In the genomic region with DNA sequence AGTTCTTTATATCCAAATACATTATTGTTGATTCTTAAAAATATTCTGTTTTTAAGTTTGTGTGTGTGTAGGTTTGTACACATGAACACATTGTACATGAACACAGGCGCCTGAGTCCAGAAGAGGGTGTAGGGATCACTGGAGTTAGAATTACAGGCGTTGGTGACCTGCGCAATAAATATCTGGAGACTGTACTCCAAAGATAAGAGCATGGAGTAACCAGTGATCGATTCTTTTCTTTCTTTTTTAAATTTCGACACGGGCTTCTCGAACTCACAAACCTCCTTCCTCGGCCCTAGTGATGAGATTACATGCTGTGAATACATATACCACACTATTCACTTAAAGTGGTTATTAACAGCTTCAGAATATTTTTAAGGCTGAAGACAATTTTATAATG, we compare ENCODE assay signal across 7 mouse cellular contexts. TPM values are rescaled to one million over a fixed set of nuclear protein-coding genes. Genes with fewer than 3 reads are reported as not detected.
DNase-seq lines count a peak whose midpoint lies in the region; ATAC-seq and TF ChIP-seq lines count a peak whose summit lies in the region.

No protein-coding gene starts in this region.

- peak overlapping the region; percentile 55 for H3K9ac ChIP-seq in CH12.LX (ENCODE audit: insufficient read depth, low read depth)
- peak overlapping the region; percentile 60; the same call in 1 of the 2 replicates for H3K9ac ChIP-seq in liver, postnatal 0 days (replicated peaks)

- no peak for TF ChIP-seq POLR2A in CH12.LX (IDR thresholded peaks at IDR 0.05; ENCODE audit: low read depth, low read length)

- no peak for TF ChIP-seq EP300 in CH12.LX (IDR thresholded peaks at IDR 0.05; ENCODE audit: low read length)
- TF ChIP-seq EP300 in liver, postnatal 0 days (IDR thresholded peaks at IDR 0.05; ENCODE audit: low read depth), result no peak; the same call in 1 of the 2 replicates

- peak; percentile 61 for ATAC-seq in G1E (ENCODE audit: extremely low read depth, insufficient number of reproducible peaks, low FRiP score, poor library complexity, severe bottlenecking)
- peak; percentile 84 for ATAC-seq in liver, postnatal 0 days

- H3K27me3 ChIP-seq in CH12.LX (replicated peaks) (no peaks in the 10 kb centered on the region), G1E (ENCODE audit: insufficient read depth, low read length) (no peaks in the 10 kb centered on the region)
- no peaks in the 10 kb centered on the region for H3K27me3 ChIP-seq in hindbrain, embryonic 10.5 days (ENCODE audit: insufficient read depth, poor library complexity, severe bottlenecking)
- H3K27me3 ChIP-seq in liver, postnatal 0 days (ENCODE audit: insufficient read depth, low read length), result no peaks in the 10 kb centered on the region

- H3K36me3 ChIP-seq in CH12.LX (replicated peaks in 1 of 2; ENCODE audit: control insufficient read depth in 1 of 2, insufficient read depth in 1 of 2, low read length in 1 of 2) (peaks cover 0 to 20% of the 10 kb centered on the region in 2 experiments), G1E (replicated peaks) (peaks cover 22% of the 10 kb centered on the region)
- no peaks in the 10 kb centered on the region for H3K36me3 ChIP-seq in hindbrain, embryonic 10.5 days
- H3K36me3 ChIP-seq in liver, postnatal 0 days (replicated peaks; ENCODE audit: insufficient read depth, low read length), result no peaks in the 10 kb centered on the region

- no peak for TF ChIP-seq CTCF in CH12.LX (conservative IDR thresholded peaks at IDR 0.05 in 1 of 2, IDR thresholded peaks at IDR 0.05 in 1 of 2; ENCODE audit: low read depth in 2 of 2, low read length in 2 of 2)
- TF ChIP-seq CTCF in G1E (IDR thresholded peaks at IDR 0.05; ENCODE audit: low read depth, low read length), result no peak
- TF ChIP-seq CTCF in liver, postnatal 0 days (IDR thresholded peaks at IDR 0.05; ENCODE audit: low read depth), result no peak

- H3K4me1 ChIP-seq in CH12.LX (ENCODE audit: control insufficient read depth in 1 of 2, insufficient read depth in 2 of 2), result peaks cover 0 to 10% of the 10 kb centered on the region in 2 experiments; a peak in 2 of 4 replicates
- peaks cover 19% of the 10 kb centered on the region for H3K4me1 ChIP-seq in G1E (ENCODE audit: insufficient read depth, low read depth, low read length)
- peaks cover 8% of the 10 kb centered on the region for H3K4me1 ChIP-seq in hindbrain, embryonic 10.5 days (replicated peaks)
- peaks cover 7% of the 10 kb centered on the region for H3K4me1 ChIP-seq in liver, postnatal 0 days (ENCODE audit: insufficient read depth)

- dilution Hi-C loops in CH12.LX (cut with MboI; ENCODE audit: extremely low pct_ligation_motif_present, extremely low pct_unique_long_range_greater_than_20kb, low sequenced_read_pairs), result no loop called here

- H3K4me3 ChIP-seq in CH12.LX (replicated peaks in 1 of 3; ENCODE audit: low read depth in 2 of 3, low read length in 2 of 3, poor library complexity in 1 of 3), result peak overlapping the region in 2 of 3 experiments; percentile 95 to 97
- peak overlapping the region; percentile 97 for H3K4me3 ChIP-seq in G1E (ENCODE audit: low read depth, low read length)
- H3K4me3 ChIP-seq in hindbrain, embryonic 10.5 days, result peak overlapping the region; percentile 71
- H3K4me3 ChIP-seq in liver, postnatal 0 days (ENCODE audit: low read depth, low read length), result peak overlapping the region; percentile 72

- H3K4me2 ChIP-seq in CH12.LX (ENCODE audit: insufficient read depth, low read depth, poor library complexity, severe bottlenecking), result no peak overlapping the region; the same call in 1 of the 2 replicates
- H3K4me2 ChIP-seq in liver, postnatal 0 days (ENCODE audit: low read depth, low read length), result peak overlapping the region; percentile 99

- 79% methylated on average over 8 of the region's 8 CpGs for WGBS in hindbrain, embryonic 10.5 days
- 41% methylated on average over 8 of the region's 8 CpGs for WGBS in liver, postnatal 0 days (ENCODE audit: insufficient replicate concordance)

- H3K9me3 ChIP-seq in CH12.LX (replicated peaks; ENCODE audit: low read length) (no peaks in the 10 kb centered on the region), G1E (replicated peaks) (no peaks in the 10 kb centered on the region)
- H3K9me3 ChIP-seq in hindbrain, embryonic 10.5 days, result no peaks in the 10 kb centered on the region
- H3K9me3 ChIP-seq in liver, postnatal 0 days (ENCODE audit: low read length), result no peaks in the 10 kb centered on the region

- no peak overlapping the region for H3K27ac ChIP-seq in CH12.LX (ENCODE audit: insufficient read depth, low read depth)
- peak overlapping the region; percentile 88 for H3K27ac ChIP-seq in hindbrain, embryonic 10.5 days
- peak overlapping the region; percentile 58; the same call in 1 of the 2 replicates for H3K27ac ChIP-seq in liver, postnatal 0 days (ENCODE audit: low read depth)

- H3K79me2 ChIP-seq in CH12.LX (replicated peaks; ENCODE audit: control insufficient read depth, extremely low read depth, insufficient read depth, poor library complexity, severe bottlenecking), result 0 out of 2 replicates have a peak, but pooled peaks cover 7% of the 10 kb centered on the region

- no peak for TF ChIP-seq RAD21 in CH12.LX (IDR thresholded peaks at IDR 0.05; ENCODE audit: low read depth, low read length)

- in situ Hi-C loops in CH12.LX (cut with MboI; ENCODE audit: low pct_ligation_motif_present, low pct_unique_long_range_greater_than_20kb, low sequenced_read_pairs), result loop anchor here (10.0 kb wide), 1 partner anchor 52 kb away; no protein-coding TSS in a partner anchor

- DNase-seq in CH12.LX (ENCODE audit: extremely low read depth) (no peak), G1E (ENCODE audit: low spot score) (no peak)
- DNase-seq in hindbrain, embryonic 10.5 days (ENCODE audit: low spot score), result no peak
- DNase-seq in liver, postnatal 0 days, result no peak
- no peak for DNase-seq in frontal cortex, adult 2 months (ENCODE audit: extremely low spot score in 1 of 2, low spot score in 1 of 2)
- no peak for DNase-seq in adrenal gland, postnatal 36 days
- DNase-seq in adrenal gland, adult 18-20 months (ENCODE audit: low spot score in 2 of 2), result no peak

TF ChIP-seq in CH12.LX, 34 proteins besides CTCF, POLR2A, EP300 and RAD21:
- no peak for TF ChIP-seq JUN (IDR thresholded peaks at IDR 0.05; ENCODE audit: insufficient read depth, low read depth, low read length)
- no peak for TF ChIP-seq RCOR1 (conservative IDR thresholded peaks at IDR 0.05; ENCODE audit: low read depth, low read length)
- no peak for TF ChIP-seq UBTF (IDR thresholded peaks at IDR 0.05; ENCODE audit: low read depth, low read length)
- TF ChIP-seq NELFE (IDR thresholded peaks at IDR 0.05; ENCODE audit: low read depth, low read length), result no peak
- TF ChIP-seq E2F4 (IDR thresholded peaks at IDR 0.05; ENCODE audit: insufficient replicate concordance, low read depth, low read length), result no peak
- no peak for TF ChIP-seq POLR2AphosphoS2 (IDR thresholded peaks at IDR 0.05; ENCODE audit: low read depth, low read length)
- TF ChIP-seq JUND (conservative IDR thresholded peaks at IDR 0.05; ENCODE audit: low read depth, low read length), result no peak
- TF ChIP-seq MAX (IDR thresholded peaks at IDR 0.05; ENCODE audit: low read length), result no peak
- no peak for TF ChIP-seq ZNF384 (IDR thresholded peaks at IDR 0.05; ENCODE audit: low read depth, low read length)
- TF ChIP-seq MXI1 (IDR thresholded peaks at IDR 0.05; ENCODE audit: low read depth, low read length), result no peak

RNA-seq across cellular contexts. Expression of a gene that starts 0.6 kb away (rescaled TPM):
- total RNA-seq in CH12.LX (2012; rRNA removed) (13.1 and 16.2 TPM in 2 replicates), CH12.LX (2014; rRNA removed) (19.6 and 20.4 TPM in 2 replicates), G1E (2014; fragmentation: Nextera tagmentation) (23.9 and 30.3 TPM in 2 replicates), G1E (2017) (17.8 and 19.9 TPM in 2 replicates)
- polyA plus RNA-seq in CH12.LX (2012; ENCODE audit: insufficient read length, low read depth) (15.1 and 16.6 TPM in 2 replicates), G1E (2012) (3.5 and 6.4 TPM in 2 replicates)
- 9.9 and 12.9 TPM in 2 replicates for polyA plus RNA-seq in hindbrain, embryonic 10.5 days (2016; fragmentation: Nextera tagmentation; extraction: Ambion mirVana)
- polyA plus RNA-seq in liver, postnatal 0 days (2015; fragmentation: Nextera tagmentation; extraction: Ambion mirVana), result 0.86 and 1.1 TPM in 2 replicates
- polyA plus RNA-seq in frontal cortex, adult 2 months (2012; rRNA removed), result 24.3 and 26.8 TPM in 2 replicates
- total RNA-seq in adrenal gland, postnatal 36 days (2021), result 1 to 10 TPM; 2.3 to 3.3 TPM
- 1 to 10 TPM; 2.6 to 3.0 TPM for total RNA-seq in adrenal gland, adult 18-20 months (2021)

RNA-seq across cellular contexts. Expression of a gene that starts 21.5 kb away (rescaled TPM):
- total RNA-seq in CH12.LX (2012; rRNA removed) (19.7 and 21.7 TPM in 2 replicates), CH12.LX (2014; rRNA removed) (18.7 and 21.3 TPM in 2 replicates), G1E (2014; fragmentation: Nextera tagmentation) (46.6 and 60.7 TPM in 2 replicates), G1E (2017) (35.7 and 41.7 TPM in 2 replicates)
- polyA plus RNA-seq in CH12.LX (2012; ENCODE audit: insufficient read length, low read depth) (11.9 and 12.5 TPM in 2 replicates), G1E (2012) (14.0 and 19.4 TPM in 2 replicates)
- polyA plus RNA-seq in hindbrain, embryonic 10.5 days (2016; fragmentation: Nextera tagmentation; extraction: Ambion mirVana), result 90.8 and 118 TPM in 2 replicates
- polyA plus RNA-seq in liver, postnatal 0 days (2015; fragmentation: Nextera tagmentation; extraction: Ambion mirVana), result 25.4 and 25.7 TPM in 2 replicates
- polyA plus RNA-seq in frontal cortex, adult 2 months (2012; rRNA removed), result 62.5 and 63.4 TPM in 2 replicates
- total RNA-seq in adrenal gland, postnatal 36 days (2021), result 10 to 100 TPM; 32.7 to 42.6 TPM
- 10 to 100 TPM; 29.2 to 29.5 TPM for total RNA-seq in adrenal gland, adult 18-20 months (2021)

RNA-seq across cellular contexts. Expression of a gene that starts 37.7 kb away (rescaled TPM):
- 598 and 821 TPM in 2 replicates for total RNA-seq in CH12.LX (2012; rRNA removed)
- 1,196 and 1,374 TPM in 2 replicates for total RNA-seq in CH12.LX (2014; rRNA removed)
- 790 and 847 TPM in 2 replicates for polyA plus RNA-seq in CH12.LX (2012; ENCODE audit: insufficient read length, low read depth)
- total RNA-seq in G1E (2014; fragmentation: Nextera tagmentation), result 483 and 552 TPM in 2 replicates
- 1,860 and 1,876 TPM in 2 replicates for total RNA-seq in G1E (2017)
- 171 and 204 TPM in 2 replicates for polyA plus RNA-seq in G1E (2012)
- 559 and 788 TPM in 2 replicates for polyA plus RNA-seq in hindbrain, embryonic 10.5 days (2016; fragmentation: Nextera tagmentation; extraction: Ambion mirVana)
- polyA plus RNA-seq in liver, postnatal 0 days (2015; fragmentation: Nextera tagmentation; extraction: Ambion mirVana), result 264 and 270 TPM in 2 replicates
- polyA plus RNA-seq in frontal cortex, adult 2 months (2012; rRNA removed), result 121 and 126 TPM in 2 replicates
- 100 to 1,000 TPM; 380 to 388 TPM for total RNA-seq in adrenal gland, postnatal 36 days (2021)
- total RNA-seq in adrenal gland, adult 18-20 months (2021), result 100 to 1,000 TPM; 317 to 377 TPM
